Mouse (Mus musculus): Measurements from ENCODE around the gene Gm42674. TPM values are rescaled to one million over a fixed set of nuclear protein-coding genes. Genes with fewer than 3 reads are reported as not detected.
A peak's percentile ranks its signal among the peaks of the same experiment; 100 is the strongest.

Gene Gm42674
- total RNA-seq, 2 experiments from 2014 or later = not detected

- DNase-seq (ENCODE audit: low spot score in 2 of 2) = no peak
Observed at GRCm38 (mm10) chr3:90621552-90621951, 19.8 kb downstream of the Gm42674 start.

GRCm38 (mm10) chr3:90623435-90624071, 21.8 kb downstream of the Gm42674 start:
- peak in 1 of 2 experiments; percentile 41 for DNase-seq (ENCODE audit: low spot score in 2 of 2)

- DNase-seq (ENCODE audit: low spot score in 2 of 2) = no peak
Observed at GRCm38 (mm10) chr3:90625496-90625895, 23.8 kb downstream of the Gm42674 start.

GRCm38 (mm10) chr3:90626266-90627021, 24.7 kb downstream of the Gm42674 start:
- DNase-seq (ENCODE audit: low spot score in 2 of 2) = no peak

GRCm38 (mm10) chr3:90627366-90627765, 25.7 kb downstream of the Gm42674 start:
- DNase-seq (ENCODE audit: low spot score in 2 of 2) = no peak

GRCm38 (mm10) chr3:90627807-90628206, 26.1 kb downstream of the Gm42674 start:
- no peak for DNase-seq (ENCODE audit: low spot score in 2 of 2)

- no peak for DNase-seq (ENCODE audit: low spot score in 2 of 2)
Observed at GRCm38 (mm10) chr3:90629298-90629697, 27.6 kb downstream of the Gm42674 start.

GRCm38 (mm10) chr3:90631984-90632383, 30.3 kb downstream of the Gm42674 start:
- no peak for DNase-seq (ENCODE audit: low spot score in 2 of 2)

- DNase-seq (ENCODE audit: low spot score in 2 of 2) = no peak
Observed at GRCm38 (mm10) chr3:90638511-90639275, 37.0 kb downstream of the Gm42674 start.

GRCm38 (mm10) chr3:90639511-90640154, 37.9 kb downstream of the Gm42674 start:
- DNase-seq (ENCODE audit: low spot score in 2 of 2) = peak in 1 of 2 experiments; percentile 34

GRCm38 (mm10) chr3:90640981-90641380, 39.3 kb downstream of the Gm42674 start:
- DNase-seq (ENCODE audit: low spot score in 2 of 2) = no peak

GRCm38 (mm10) chr3:90644220-90644619, 42.5 kb downstream of the Gm42674 start:
- peak; percentile 48 to 66 for DNase-seq (ENCODE audit: low spot score in 2 of 2)

GRCm38 (mm10) chr3:90647291-90647690, 45.6 kb downstream of the Gm42674 start:
- no peak for DNase-seq (ENCODE audit: low spot score in 2 of 2)

- DNase-seq (ENCODE audit: low spot score in 2 of 2) = no peak
Observed at GRCm38 (mm10) chr3:90648981-90649380, 47.3 kb downstream of the Gm42674 start.

GRCm38 (mm10) chr3:90649832-90650231, 48.1 kb downstream of the Gm42674 start:
- no peak for DNase-seq (ENCODE audit: low spot score in 2 of 2)

GRCm38 (mm10) chr3:90652878-90653508, 51.3 kb downstream of the Gm42674 start:
- peak; percentile 65 to 66 for DNase-seq (ENCODE audit: low spot score in 2 of 2)

- no peak for DNase-seq (ENCODE audit: low spot score in 2 of 2)
Observed at GRCm38 (mm10) chr3:90653717-90654116, 52.0 kb downstream of the Gm42674 start, which contains the start of gene S100a7a. Gene S100a7a, plus strand, starts transcription at chr3:90654017.
